Mouse (Mus musculus) ZHBTc4 (cell line): ENCODE data around the gene Gadl1.

Experiments used
- DNase-seq: peaks from one replicate; pipeline ENCODE4 v3.0.0-alpha.2; 2011; ENCODE audit warnings: low read depth, low spot score

The Gadl1 gene

DNA sequence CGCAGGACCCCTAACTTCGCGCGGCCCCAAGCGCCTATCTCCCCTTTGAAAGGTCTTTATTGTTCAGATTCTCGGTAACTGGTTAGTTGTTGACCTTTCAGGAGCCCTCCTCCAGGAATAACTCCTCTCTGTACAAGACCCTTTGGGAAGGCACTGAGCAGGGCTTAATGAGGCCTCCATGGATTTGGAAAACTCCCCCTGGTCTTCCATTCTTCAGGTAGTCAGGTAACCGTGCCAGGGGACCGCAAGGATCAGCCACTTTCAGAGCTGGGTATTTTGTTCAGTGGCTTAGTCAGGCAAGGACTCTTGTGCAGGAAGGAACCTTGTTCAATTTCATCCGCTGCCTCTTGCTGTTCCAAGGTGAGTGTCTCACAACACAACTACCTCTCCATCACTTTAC, at the start of gene Gadl1:
Gene Gadl1, plus strand, starts transcription at position 301 of the 400 bp plus-strand sequence.
- DNase-seq: no peak

DNA sequence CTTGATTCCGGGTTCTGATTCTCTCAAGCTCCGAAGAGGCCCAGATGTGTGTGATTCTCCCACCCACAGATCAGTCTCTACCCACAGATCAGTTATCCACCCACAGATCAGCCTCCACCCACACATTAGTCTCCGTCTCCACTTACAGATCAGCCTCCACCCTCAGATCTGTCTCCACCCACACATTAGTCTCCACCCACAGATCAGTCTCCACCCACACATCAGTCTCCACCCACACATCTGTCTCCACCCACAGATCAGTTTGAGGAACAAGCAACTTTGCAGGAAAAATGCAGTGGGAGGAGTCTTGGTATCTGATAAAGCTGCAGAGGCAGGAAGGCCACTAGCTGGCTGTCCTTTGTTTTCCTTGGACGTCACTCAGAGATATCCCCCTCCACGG, 46.5 kb upstream of the Gadl1 start:
- peak; percentile 91 for DNase-seq

DNA sequence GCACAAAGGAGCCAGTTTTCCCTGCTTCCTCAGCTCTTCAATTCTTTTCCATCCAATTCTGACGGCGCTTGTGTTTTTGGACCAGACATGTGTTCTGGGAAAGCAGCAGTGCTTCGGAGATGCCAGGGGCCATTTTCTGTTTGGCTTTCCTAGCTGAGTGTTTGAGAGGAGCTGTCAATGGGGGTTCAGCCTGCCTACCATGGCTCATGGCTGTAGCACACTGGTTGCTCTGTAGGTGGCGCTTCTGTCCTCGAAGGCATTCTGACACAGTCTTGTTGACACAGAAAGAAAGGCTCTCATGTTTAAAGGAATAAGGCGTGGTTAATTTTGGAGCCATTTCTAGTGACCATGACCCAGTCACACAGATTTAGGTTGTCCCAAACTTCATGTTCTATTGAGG, 45.9 kb upstream of the Gadl1 start:
- peak; percentile 78 for DNase-seq

DNA sequence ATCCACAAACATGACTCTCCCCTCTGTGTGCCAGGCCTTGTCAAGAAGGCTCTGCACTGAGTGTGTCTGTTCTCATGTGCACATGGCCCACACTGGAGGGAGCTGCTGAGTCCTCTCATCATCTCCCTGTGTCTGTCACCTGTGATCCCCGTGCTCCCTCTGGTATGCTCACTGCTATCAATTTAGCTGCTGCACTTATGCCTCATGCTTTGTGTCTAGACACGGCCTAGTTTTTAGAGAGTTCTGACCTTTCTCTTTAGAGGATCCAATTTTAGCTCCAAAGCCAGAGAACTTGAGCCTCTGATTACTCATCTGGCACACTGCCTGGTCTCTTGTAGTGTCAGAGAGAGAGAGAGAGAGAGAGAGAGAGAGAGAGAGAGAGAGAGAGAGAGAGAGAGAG, 42.0 kb upstream of the Gadl1 start:
- DNase-seq: peak; percentile 35

DNA sequence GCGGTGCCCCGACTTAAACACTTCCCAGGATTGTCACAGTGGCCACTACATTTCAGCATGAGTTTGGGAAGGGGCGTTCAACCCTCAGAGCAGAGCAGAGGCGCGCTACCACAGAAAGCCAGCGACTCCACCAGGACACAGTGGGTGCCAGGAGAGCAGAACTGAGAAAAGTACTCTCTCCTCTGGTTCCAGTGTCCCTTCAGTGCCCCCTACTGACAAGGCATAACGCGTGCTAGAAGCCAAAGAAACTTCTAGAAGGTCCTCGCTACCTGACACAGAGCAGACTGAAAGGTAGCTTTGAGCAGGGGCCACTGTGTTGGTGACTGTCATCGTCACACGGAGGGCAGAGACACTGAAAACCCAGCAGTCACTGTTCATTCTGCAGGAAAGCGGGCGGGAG, 39.1 kb upstream of the Gadl1 start:
- DNase-seq: peak; percentile 54

DNA sequence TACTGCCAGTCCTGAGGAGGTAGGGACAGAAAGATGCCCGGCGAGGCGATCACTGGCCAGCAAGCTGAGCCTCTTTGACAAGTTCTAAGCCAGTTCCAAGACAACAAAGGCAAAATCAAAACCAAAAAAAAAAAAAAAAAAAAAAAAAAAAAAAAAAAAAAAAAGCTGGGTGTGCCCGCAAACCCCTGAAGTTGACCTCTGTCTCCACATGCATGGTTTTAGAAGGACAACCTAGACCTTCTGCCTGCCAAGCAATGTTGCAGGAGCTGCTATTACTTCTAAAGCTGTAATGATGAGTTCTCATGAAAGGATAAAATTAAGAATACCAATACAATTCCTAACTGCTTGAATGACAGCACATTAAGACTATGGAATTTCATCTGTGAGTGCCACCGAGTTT, 38.6 kb upstream of the Gadl1 start:
- DNase-seq: no peak

DNA sequence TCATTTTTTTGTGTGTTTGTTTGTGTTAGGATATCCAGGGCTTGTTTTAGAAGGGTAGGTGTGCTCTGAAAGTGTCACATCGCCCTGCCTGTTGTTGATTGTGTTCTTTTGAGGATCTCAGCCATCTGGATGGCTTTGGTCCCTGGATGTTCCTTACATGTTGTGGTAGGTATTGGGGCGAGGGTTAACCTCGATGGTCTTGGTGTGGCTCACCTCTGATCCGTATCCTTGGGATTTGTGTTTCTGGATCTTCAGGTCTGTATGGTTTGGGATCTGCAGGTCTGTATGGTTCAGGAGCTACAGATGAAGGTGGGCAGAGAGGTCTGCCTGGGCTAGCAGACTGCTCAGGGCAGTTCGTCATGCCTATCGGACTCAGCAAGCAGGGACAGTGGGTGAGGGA, 28.8 kb upstream of the Gadl1 start:
- no peak for DNase-seq

DNA sequence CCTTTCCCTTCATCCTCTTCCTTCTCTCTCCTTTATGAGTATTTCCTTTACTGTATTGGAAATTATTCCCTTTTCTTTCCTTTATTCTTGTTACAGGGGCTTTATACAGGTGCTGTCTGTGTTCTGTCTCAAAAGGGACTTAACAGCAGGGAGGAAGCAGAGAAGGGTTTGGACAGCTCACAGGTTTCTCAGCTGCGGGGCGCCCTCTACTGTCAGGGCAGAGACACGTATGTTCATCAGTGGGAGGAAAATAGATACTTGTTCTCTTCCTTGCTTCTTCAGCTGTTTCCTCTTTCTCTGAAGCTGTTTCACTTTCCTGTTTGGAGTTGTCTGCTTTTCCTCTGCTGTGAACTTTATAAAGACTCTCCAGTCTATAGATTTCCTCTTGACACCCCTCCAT, 28.1 kb upstream of the Gadl1 start:
- peak; percentile 23 for DNase-seq

DNA sequence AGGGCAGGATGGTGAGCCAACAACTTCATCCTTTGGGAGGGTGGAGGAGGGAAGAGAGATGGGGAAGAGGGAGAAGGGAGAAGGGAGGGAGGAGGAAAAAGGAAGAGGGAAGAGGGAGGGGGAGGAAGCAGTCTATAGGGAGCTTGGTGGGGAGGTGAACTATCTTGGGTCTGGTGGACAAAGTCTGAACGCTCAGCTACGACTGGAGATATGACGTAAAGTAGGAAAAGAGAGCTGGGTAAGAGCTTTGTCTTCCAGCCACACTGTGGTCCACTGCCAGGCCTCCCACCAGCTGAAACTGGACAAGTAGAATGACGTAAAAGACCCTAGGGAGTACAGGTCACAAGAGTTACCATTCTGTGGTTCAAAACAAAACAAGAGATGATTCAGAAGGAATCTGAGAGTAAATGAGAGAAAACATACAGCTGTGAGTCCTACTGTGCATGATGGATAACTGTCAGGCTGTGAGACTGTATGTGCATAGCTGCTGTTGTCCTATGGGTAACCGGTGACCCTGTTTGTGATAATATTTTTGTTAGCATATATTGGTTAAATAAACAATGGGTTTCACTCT, 26.5 kb upstream of the Gadl1 start:
- no peak for DNase-seq

DNA sequence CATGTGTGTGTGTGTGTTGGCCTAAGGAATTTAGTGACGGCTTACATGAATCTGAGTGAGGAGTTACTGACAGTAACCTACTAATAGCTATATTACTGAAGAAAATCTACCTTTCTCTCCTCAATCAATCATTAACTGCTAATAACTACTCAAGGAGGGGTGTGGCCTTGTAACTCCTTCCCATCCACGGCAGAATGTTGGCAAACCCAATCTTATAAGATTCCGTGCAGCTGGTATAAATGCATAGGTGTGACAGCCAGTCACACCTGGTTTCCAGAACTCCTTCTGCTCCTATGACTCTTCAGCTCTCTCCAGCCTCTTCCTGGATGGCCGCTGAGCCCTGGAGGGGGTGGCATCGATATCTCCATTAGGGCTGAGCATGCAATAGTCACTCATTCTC, 25.8 kb upstream of the Gadl1 start:
- DNase-seq: no peak

DNA sequence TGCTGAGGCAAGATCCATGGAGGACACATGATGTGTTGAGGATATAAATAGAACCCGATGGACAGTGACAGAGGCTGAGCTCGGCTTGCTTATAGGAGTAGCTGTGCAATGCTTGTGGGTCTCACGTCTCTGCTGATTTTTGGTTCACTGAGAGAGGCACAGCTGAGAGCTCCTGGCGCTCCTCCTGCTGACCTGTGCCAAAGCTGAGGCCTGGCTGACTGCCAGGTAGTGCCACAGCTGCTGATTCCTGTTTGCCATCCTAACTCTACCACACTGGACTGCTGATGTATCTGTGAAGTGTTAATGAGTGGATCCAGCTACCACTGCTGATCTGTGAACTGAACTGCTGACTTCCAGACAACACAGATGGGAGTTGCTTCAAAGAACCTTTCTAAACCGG, 21.7 kb upstream of the Gadl1 start:
- DNase-seq: no peak

DNA sequence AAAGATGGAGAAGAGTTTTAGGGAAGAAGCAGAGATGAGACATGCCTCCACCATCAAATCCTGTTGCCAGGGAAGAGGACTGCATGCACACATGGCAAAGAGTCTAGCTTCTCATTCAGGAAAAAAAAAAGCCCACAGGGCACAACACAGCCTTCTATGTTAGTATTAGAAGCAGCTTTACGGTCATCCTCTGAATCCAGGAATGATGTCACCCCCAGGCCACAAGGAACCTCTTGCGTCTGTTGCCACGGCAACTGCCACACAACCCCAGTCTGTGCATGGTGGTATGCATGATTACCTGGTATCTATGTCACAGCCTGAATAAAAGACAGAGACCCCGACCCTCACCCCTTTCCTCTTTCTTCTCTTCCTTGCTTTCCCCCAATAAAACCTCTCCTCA, 16.1 kb upstream of the Gadl1 start:
- no peak for DNase-seq

DNA sequence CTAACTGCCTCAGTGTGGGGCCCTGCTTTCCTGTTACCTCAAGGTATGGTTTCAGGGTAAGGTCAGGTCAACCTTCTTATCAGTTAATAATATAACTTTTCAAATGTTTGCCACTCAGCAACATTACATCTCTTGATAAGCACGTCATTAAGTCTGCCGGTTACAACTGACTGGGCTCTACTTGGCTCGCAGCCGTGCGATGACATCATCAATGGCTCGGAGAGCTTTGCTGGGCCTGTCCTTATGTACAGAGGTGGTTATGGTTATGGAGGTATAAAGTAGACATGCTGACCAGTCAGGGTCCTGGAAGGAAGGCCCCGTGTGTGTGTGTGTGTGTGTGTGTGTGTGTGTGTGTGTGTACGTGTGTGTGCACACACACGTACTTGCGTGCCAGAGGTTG, 15.3 kb upstream of the Gadl1 start:
- DNase-seq: no peak

DNA sequence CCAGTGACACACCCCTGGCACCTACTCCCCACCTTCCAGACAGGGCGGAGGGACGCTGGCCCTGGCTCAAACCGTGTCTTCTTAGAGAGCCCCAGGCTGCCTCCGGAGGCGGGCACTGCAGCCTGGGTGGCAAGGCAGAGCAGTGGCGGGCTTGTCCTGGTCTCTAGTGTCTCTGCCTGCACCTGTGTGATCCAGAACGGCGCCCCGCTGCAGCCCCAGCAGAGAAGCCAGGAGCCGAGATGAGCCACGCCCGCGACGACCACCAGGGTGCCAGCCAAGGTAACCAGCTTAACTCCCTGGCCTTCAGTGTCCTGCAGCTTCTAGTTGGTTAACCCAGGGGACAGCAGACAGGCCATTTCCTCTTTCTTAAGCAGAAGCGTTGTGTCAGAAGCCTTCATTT, 930 bp upstream of the Gadl1 start:
- DNase-seq: peak; percentile 14

DNA sequence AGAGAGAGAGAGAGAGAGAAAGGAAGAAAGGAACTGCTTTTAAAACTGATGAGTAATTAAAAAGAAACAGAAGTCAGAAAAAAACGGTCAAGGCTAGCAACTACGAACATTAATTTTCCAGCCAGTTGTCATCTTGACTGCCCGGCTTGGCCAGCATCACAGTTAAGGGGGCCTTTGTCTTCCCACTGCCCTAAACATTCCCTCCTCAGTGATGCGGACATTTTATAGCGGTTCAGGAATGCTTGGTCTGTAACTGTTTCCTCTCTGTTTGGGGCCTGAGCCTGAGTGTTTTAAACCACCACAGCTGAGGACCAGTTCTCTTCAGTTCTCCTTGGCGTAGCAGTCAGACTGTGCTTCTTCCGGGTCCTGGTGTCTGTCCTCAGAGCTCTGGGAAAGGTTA, 4.8 kb downstream of the Gadl1 start:
- DNase-seq: no peak

DNA sequence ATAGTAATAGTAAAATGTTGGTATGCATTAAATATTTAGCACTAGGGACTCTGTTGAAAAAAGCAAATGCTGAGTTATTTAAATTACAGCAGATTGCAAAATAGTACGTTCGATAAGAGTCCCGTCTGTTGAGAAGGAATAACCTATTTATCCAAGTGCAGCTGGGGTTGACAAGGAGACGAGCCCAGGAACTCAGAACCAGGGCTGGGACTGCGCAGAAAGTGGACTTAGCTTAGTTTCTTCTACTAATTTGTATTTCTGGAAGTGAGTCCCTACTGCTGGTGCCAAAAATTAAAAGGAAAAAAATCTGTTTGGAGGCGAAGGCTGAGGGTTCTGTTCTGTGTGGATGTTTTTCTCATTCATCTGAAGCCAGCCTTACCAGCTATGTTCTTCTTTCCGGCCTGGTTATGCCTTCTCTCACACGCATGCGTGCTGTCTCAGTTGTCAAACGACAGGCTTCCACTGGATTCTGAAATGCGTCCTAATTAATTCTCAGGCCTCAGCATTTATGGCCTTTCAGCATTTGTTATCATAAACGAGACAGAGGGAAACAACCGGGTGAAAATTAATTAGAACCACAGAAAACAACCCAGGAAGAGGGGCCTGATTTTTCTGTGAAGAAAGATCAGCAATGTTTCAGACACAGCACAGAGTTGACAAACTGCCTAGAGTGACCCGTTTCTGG, 6.5 kb downstream of the Gadl1 start:
- no peak for DNase-seq

DNA sequence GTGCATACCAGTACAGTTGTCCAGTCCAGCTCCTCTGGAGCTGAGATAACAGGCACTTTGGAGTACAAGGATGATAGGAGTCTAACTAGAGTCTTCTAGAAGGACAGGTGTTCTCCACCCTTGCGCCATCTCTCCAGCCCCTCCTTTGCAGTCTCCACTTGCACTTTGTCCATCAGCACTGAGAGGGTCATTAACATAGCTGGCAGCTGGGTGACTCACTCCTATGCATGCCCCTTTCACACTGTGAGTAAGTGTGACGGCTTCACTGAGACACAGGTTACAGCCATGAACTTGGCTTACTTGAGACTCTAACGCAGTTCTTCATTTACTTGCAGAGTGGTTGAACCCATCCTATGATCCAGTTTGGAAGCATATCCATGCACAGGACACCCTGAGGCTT, 10.5 kb downstream of the Gadl1 start:
- DNase-seq: no peak

DNA sequence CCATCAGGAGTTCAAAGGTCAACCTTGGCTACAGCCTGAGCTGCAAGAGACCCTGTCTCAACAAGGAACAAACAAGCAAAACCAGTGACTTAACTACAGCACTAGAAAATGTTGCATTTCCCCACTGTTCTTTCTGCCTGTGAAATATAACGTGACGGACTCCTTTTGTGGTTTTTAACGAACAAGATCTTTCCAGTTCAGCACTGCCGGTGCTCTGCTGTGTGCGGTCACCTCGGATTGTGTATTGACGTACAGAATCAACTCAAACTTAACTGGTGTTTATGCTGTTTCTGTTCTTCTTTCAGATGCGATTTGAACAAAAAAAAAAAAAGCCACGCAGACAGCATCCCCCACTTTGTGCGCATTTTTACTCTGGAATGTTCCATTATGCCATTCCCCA, 13.4 kb downstream of the Gadl1 start:
- no peak for DNase-seq

DNA sequence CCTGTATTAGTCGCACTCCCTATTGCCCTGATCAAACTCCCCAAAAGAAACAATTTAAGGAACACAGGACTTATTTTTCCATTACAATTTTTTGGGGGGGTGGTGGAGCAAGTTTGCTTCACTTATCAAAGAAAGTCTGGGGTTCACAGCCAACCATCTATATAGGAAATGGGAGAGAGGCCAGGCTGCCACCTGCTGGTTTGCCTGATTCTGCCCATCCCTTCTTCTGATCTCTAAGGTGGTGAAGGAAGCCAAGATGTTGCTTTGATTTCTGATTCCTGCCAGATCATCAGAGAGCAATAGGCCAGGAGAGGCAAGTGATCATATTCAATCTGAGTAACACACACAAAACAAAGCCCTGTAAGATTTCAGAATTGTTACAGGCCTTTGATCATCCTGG, 14.8 kb downstream of the Gadl1 start:
- no peak for DNase-seq

DNA sequence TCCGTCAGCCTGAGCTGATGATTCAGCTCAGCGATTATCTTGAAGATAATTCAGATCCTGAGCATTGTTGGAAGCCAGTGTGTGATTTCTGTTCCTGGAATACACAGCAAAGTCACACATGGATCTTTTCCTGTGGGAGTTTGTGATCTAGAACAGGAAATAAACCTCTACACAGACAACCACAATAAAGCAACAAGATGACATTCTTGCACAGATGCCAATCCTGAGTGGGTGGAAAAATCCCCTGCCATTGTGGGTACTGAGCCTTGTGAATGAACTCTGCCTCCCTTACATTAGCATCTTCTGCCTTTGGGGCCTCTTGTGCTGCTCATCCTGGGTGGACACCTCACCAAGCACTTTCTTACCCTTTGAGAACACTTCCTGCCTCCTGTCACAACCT, 22.5 kb downstream of the Gadl1 start:
- no peak for DNase-seq

DNA sequence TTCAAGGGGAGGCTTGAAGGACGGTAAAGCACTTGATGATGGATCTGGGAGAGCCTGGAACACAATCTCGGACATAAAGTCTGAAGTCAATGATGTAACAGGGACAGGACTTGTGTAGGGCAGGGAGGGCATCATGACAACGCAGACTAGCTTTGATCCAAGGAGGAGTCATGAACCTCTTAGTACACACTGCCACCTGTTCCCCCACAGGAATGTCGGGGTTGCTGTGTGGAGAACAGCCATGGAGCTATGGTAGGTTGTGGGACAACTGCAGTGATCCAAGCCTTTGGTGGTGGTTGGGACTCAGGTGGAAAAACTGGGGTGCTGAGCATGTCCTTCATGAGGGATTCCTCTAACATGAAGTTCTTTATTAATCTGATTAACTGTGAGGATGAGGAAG, 23.5 kb downstream of the Gadl1 start:
- no peak for DNase-seq

DNA sequence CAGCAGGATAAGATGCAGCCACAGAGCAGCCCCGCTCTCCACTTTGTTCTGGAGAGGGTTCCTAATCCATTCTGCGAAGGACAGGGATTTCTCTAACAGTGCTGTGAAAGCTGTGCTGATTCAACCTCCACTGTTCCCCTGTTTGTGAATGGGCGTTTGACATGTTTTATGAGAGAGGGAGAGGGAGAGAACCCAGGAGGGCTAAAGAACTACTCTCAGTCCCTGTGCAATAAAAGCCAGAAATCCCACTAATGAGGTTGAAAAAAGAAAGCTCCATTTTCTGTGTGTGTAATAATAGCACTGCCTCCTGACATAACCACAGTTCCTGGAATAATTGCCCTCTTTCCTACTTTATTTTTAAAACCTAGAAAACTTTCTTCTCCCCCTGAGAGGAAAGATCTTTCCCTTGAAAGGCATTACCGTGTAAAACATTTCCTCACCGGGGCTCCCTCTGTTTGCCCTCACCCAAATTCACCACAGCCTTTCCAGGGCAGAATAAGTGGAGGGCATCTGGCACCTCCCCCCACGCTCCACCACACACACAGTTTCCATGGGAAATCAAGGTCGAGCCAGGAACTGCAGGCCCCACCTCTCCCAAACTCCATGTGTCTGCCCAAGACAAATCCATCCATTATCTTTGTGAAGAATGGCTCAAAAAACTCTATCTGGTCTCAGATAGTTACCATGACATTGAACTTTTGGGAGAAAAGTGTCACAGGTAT, 24.1 kb downstream of the Gadl1 start:
- no peak for DNase-seq

DNA sequence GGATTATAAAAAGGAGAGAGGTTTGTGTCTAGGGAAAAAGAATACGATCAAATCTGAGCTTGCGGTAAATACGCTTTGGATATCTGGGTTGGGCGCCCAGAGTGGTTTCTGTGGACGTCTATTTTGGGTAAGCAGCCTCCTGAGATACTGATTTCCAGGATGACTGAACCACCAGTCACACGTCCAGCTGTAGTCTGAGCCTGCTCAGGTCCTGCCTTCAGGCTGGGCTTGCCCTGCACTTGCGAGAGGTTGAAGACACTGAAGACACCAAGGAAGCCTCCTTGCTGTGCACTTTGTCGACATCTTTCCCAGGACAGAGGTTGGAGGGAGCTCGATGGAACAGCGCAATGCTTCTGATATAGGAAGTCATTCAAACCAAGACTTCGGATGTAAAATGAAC, 25.0 kb downstream of the Gadl1 start:
- no peak for DNase-seq
